Mouse (Mus musculus) kidney, embryonic 16.5 days (tissue): ENCODE measurements at regions not wholly inside any gene's neighbourhood (a gene's known extent, or its start where the extent isn't known, plus 50 kb on each side); places are given as distances from the start of the nearest gene placed in this dataset.

Experiments
- ATAC-seq: fragments of 200-750 bp; cut with Nextera tagmentation; 2 replicates; pipeline ENCODE4 v1.8.0; 2017; ENCODE audit warnings: moderate TSS enrichment; ENCODE audit not compliant: low FRiP score, low TSS enrichment
- H3K27ac ChIP-seq: fragments of 300-500 bp; sonication (generic); 2 replicates; pipeline ENCODE4 v1.5.1; 2014; ENCODE audit warnings: low read length
- H3K27me3 ChIP-seq: fragments of 300-500 bp; sonication (generic); 2 replicates; pipeline ENCODE4 v1.6.1; 2014; ENCODE audit warnings: low read length, control low read depth, mixed read lengths; ENCODE audit not compliant: insufficient read depth
- H3K36me3 ChIP-seq: fragments of 300-500 bp; sonication (generic); 2 replicates; pipeline ENCODE4 v1.6.1; 2014; ENCODE audit warnings: low read length, control low read depth, mixed read lengths; ENCODE audit not compliant: insufficient read depth
- H3K4me1 ChIP-seq: fragments of 300-500 bp; sonication (generic); 2 replicates; pipeline ENCODE4 v1.6.1; 2014; ENCODE audit warnings: low read length, control low read depth, mixed read lengths; ENCODE audit not compliant: insufficient read depth
- H3K4me2 ChIP-seq: fragments of 300-500 bp; sonication (generic); replicated peaks from 2 replicates; pipeline ENCODE4 v1.6.1; 2014; ENCODE audit warnings: low read depth, low read length
- H3K4me3 ChIP-seq: fragments of 300-500 bp; sonication (generic); 2 replicates; pipeline ENCODE4 v1.5.1; 2014; ENCODE audit warnings: mild to moderate bottlenecking, low read length
- H3K9ac ChIP-seq: fragments of 300-500 bp; sonication (generic); replicated peaks from 2 replicates; pipeline ENCODE4 v1.6.1; 2014; ENCODE audit warnings: low read length
- H3K9me3 ChIP-seq: fragments of 300-500 bp; sonication (generic); 2 replicates; pipeline ENCODE4 v1.6.1; 2016; ENCODE audit warnings: low read length, control low read depth
- WGBS: fragments of 180-500 bp; shearing (Covaris S2); extraction: QIAGEN DNeasy Blood & Tissue Kit; methylation state at CpG from one replicate; pipeline ENCODE4 v1.1.7; 2014; 5-methylcytosine and 5-hydroxymethylcytosine counted together

DNA sequence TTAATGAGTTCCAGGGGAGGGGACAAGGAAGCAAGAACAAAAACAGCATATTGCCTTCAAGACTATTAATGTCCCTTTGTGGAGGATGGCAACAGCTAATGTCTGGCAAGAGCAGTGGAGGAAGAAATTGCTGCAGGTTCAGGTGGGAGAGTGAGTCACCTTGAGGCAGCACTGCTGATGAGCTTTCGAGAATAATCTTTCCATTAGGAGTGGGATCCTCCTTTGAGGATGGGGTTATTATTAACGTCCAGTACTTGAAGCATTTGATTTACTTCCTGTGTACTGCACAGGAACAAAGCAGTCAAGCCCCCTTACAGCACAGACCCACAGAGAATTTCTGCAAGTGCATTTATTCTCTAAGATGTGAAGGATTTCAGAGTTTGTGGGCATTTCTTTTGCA, 671.2 kb upstream of the Stxbp6 start:
- ATAC-seq: 0 out of 2 replicates have a peak, but pooled peaks have one; percentile 31
- H3K27me3 ChIP-seq: no peaks in the 10 kb centered on the region
- H3K27ac ChIP-seq: no peak overlapping the region
- H3K4me2 ChIP-seq: no peak overlapping the region
- H3K4me1 ChIP-seq: no peaks in the 10 kb centered on the region
- 13% methylated on average over 2 of the region's 2 CpGs for WGBS
- H3K9ac ChIP-seq: no peak overlapping the region
- H3K9me3 ChIP-seq: no peaks in the 10 kb centered on the region
- H3K4me3 ChIP-seq: no peak overlapping the region
- H3K36me3 ChIP-seq: no peaks in the 10 kb centered on the region

DNA sequence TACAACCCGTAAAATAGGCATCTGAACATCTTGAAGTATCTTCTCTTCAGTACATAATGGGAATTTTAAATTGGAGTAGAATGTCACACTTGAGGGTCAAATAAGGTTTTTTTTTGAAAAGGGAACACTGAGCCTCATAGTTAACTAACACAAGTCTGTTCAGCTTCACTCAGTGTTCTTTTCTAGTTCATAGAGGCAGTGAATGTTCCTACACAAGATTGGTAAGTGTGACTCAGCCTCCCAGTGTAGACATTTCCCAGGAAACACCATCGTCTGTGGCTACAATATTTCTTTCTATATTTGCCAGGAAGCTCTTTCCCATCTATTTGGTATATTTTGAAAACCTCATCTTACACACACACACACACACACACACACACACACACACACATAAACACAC, 670.1 kb upstream of the Stxbp6 start:
- H3K9ac ChIP-seq: no peak overlapping the region
- H3K36me3 ChIP-seq: no peaks in the 10 kb centered on the region
- no peak overlapping the region for H3K4me3 ChIP-seq

DNA sequence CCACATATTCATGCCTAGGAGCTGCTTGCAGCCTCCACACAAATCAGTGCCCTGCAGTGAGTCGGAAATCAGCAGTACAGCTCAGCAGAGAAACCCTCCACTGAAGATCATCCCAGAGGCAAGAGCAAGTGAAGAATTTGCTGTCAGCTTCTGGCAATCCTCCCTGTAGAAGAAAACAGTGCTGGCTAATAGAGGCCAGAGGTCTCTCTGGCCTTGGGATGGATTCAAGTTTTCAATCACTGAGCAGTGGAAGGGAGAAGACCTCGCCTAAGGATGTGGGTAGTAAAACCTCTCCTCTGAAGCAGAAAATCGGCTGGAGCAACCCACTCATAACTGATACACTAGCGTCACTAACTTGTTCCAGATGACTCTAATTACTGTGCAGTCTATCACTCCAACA, 659.2 kb upstream of the Stxbp6 start:
- no peaks in the 10 kb centered on the region for H3K36me3 ChIP-seq
- no peaks in the 10 kb centered on the region for H3K27me3 ChIP-seq
- no peak overlapping the region for H3K4me3 ChIP-seq
- H3K27ac ChIP-seq: no peak overlapping the region
- H3K9ac ChIP-seq: no peak overlapping the region
- H3K4me1 ChIP-seq: 0 out of 2 replicates have a peak, but pooled peaks cover 4% of the 10 kb centered on the region
- no peaks in the 10 kb centered on the region for H3K9me3 ChIP-seq
- no peak overlapping the region for H3K4me2 ChIP-seq
- WGBS: 20% methylated on average over 4 of the region's 4 CpGs
- ATAC-seq: peak; percentile 75; the same call in 1 of the 2 replicates

More for the DNA sequence above, 670.1 kb upstream of the Stxbp6 start:
- H3K9me3 ChIP-seq: no peaks in the 10 kb centered on the region
- no peak for ATAC-seq
- H3K27me3 ChIP-seq: no peaks in the 10 kb centered on the region
- H3K27ac ChIP-seq: no peak overlapping the region
- 92% methylated on average over 2 of the region's 2 CpGs for WGBS
- no peak overlapping the region for H3K4me2 ChIP-seq
- H3K4me1 ChIP-seq: no peaks in the 10 kb centered on the region

DNA sequence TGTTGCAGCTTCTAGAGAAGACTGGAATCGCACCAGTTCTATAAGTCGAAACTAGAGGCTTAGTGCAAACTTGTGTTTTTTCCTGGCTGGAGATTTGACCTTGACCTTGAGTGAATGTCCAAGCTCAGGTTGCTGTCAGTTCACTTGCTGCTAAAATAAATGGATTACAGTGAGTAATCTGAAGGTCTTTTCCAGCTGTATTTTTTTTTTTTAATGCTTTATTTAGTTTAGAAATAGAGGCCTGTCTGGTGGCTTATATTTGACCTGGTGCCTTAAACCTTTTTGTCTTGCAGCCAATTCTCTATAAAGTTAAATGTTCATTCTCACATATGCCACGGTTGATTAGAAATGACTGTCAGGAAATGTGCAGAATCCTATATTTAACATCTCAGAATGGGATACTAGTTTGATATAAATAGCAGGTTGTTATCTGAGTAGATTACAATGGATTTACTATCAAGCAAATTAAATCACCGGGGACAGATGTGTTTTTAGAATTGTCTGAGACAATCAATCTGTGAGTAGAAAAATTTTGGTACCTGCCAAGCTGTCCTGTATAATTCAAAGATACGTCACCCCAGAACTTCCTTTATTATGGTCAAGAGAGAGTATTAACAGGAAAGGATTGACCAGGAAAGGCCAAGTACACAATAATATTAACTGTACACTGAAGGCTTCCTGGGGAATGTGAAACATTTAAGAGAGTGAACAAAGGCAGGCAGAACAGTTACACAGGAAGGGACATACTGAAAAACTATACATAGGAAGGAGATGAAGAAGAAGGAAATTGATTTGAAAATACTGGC, 650.3 kb upstream of the Stxbp6 start:
- Histone ChIP-seq H3K4me1 (no peaks in the 10 kb centered on the region), H3K4me3 (no peak overlapping the region), H3K4me2 (no peak overlapping the region), H3K27ac (no peak overlapping the region), H3K9ac (no peak overlapping the region), H3K9me3 (no peaks in the 10 kb centered on the region), H3K27me3 (no peaks in the 10 kb centered on the region), H3K36me3 (no peaks in the 10 kb centered on the region)
- WGBS: 34% methylated on average over 5 of the region's 5 CpGs
- peak; percentile 67; the same call in 1 of the 2 replicates for ATAC-seq

DNA sequence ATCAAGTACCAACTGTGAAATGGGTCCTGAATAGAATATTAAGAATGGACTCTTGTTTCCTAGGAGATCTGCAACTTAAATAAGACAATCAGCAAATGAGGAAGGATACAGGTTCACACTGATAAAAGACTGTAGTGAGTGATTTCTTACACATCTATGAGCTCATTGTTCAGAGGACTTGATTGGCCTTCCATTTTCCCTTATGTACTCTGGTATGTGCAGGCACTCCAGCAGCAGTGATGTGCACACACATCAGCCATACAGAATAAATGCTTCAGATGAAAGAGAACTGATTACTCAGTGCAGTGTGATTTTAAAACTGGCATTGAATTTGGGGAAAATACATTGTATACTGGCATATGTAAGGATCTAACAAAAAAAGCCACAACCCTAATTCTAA, 636.8 kb upstream of the Stxbp6 start:
- no peak for ATAC-seq
- Histone ChIP-seq H3K9ac (no peak overlapping the region), H3K36me3 (no peaks in the 10 kb centered on the region), H3K4me2 (no peak overlapping the region), H3K27ac (no peak overlapping the region), H3K4me3 (no peak overlapping the region), H3K4me1 (no peaks in the 10 kb centered on the region), H3K27me3 (no peaks in the 10 kb centered on the region), H3K9me3 (no peaks in the 10 kb centered on the region)

DNA sequence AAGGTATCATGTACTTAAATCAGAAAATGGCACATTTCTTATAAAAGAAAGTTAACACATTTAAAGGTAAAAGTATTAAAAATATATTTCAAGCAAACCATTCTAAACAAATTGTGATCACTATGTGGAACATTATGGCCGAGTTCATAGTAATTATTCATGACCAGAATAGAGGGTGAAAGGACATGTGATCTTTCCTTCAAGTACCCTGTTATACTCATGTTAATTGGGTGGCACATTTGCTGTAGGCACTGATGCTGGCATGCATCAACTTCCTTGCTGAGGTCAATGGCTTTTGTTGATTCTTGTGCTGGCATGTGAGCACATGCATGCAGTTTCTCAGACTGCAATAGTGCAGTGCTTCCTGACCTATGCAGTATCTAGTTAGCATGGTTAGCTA, 636.3 kb upstream of the Stxbp6 start:
- no peaks in the 10 kb centered on the region for H3K36me3 ChIP-seq
- no peak for ATAC-seq
- H3K9ac ChIP-seq: no peak overlapping the region
- H3K9me3 ChIP-seq: no peaks in the 10 kb centered on the region
- H3K4me1 ChIP-seq: no peaks in the 10 kb centered on the region
- 62% methylated on average over 1 of the region's 1 CpGs for WGBS
- H3K27me3 ChIP-seq: no peaks in the 10 kb centered on the region
- H3K4me2 ChIP-seq: no peak overlapping the region
- H3K27ac ChIP-seq: no peak overlapping the region
- H3K4me3 ChIP-seq: no peak overlapping the region

DNA sequence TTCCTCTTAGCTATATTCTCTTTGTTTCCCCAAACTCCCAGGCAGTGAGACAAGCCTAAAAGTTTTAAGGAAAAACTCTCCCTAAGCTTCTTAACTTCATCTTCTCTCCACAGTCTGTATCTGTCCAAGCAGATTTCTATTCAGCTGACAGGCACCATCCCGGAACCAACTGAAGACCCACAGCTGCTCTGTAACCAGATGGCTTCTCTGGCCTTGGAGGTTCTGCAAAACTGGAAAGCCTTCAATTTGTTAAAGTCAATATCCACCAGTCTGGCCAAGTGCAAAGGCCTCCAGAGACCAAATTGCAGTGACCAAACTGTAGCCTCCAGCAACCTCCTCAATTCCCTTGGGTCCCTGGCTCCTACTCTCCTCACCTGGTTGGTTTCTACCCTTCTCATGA, 614.8 kb upstream of the Stxbp6 start:
- Histone ChIP-seq H3K27ac (no peak overlapping the region), H3K27me3 (no peaks in the 10 kb centered on the region), H3K4me1 (no peaks in the 10 kb centered on the region), H3K4me2 (no peak overlapping the region), H3K4me3 (no peak overlapping the region), H3K9me3 (no peaks in the 10 kb centered on the region), H3K36me3 (no peaks in the 10 kb centered on the region), H3K9ac (no peak overlapping the region)
- no peak for ATAC-seq
- WGBS: 55% methylated on average over 1 of the region's 1 CpGs

DNA sequence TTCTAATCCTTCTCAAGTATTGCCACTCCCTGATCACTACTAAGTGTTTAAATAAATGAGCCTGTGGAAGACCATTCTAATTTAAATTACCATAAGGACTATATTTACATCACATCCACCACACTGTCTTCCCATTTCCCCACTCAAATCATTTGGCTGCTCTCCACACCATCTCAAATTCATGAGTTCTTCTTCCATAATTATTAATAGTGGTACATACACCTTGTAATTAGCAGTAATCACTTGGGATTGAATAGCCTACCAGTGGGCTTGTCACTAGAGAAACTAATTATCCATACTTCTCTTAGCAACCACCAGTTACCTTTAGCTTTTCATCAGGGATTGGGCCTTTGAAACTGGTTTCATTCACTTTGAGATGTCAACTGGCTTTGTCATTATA, 612.3 kb upstream of the Stxbp6 start:
- Histone ChIP-seq H3K36me3 (no peaks in the 10 kb centered on the region), H3K4me1 (no peaks in the 10 kb centered on the region), H3K27me3 (no peaks in the 10 kb centered on the region), H3K4me2 (no peak overlapping the region), H3K9ac (no peak overlapping the region), H3K9me3 (no peaks in the 10 kb centered on the region), H3K4me3 (no peak overlapping the region), H3K27ac (no peak overlapping the region)
- no peak for ATAC-seq

DNA sequence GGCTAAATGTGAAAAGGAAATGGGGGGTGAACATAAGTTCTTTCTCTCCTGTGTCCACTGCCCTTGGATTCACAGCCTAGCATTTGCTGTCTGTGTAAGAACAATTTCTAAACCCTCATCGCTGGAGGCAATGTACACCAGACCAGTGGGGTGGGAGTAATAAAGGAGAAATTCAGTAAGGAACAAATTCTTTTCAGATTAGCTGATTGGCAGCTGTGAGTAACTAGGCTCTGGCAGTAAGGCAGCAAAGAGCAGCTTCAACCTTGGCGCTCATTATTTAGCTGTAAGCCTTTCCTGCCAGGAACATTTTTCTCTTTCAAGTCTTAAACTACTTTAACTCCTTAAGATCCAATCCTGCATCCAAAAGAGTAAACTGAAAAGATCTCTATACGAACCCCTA, 597.9 kb upstream of the Stxbp6 start:
- H3K4me3 ChIP-seq: no peak overlapping the region
- H3K27me3 ChIP-seq: no peaks in the 10 kb centered on the region
- no peak for ATAC-seq
- 40% methylated on average over 3 of the region's 3 CpGs for WGBS
- H3K4me1 ChIP-seq: peaks cover 14% of the 10 kb centered on the region
- H3K4me2 ChIP-seq: no peak overlapping the region
- no peaks in the 10 kb centered on the region for H3K9me3 ChIP-seq
- H3K9ac ChIP-seq: no peak overlapping the region
- no peaks in the 10 kb centered on the region for H3K36me3 ChIP-seq
- H3K27ac ChIP-seq: no peak overlapping the region

DNA sequence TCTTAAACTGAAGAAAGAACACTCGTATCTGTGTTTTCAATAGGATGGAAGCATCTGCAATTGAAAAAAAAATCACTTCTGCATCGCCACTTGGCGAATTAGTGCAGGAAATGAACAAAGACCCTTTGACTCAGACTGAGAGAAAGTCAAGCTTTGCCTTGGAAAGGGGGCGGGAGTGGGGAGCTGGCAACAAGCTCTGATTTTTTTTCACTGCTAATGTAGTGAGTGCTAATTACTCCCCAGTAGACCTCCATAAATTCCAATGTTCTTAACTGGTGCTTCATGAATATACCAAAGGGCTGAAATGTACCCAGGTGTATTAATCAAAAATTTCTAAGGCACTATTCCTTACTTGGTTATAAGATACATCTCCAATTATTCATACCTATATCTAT, 597.0 kb upstream of the Stxbp6 start:
- Histone ChIP-seq H3K4me3 (no peak overlapping the region), H3K9me3 (no peaks in the 10 kb centered on the region), H3K27ac (no peak overlapping the region), H3K9ac (no peak overlapping the region), H3K27me3 (no peaks in the 10 kb centered on the region), H3K36me3 (no peaks in the 10 kb centered on the region), H3K4me1 (peaks cover 14% of the 10 kb centered on the region), H3K4me2 (no peak overlapping the region)
- no peak for ATAC-seq
- WGBS: 49% methylated on average over 4 of the region's 4 CpGs
